Mouse (Mus musculus) right cerebral cortex, postnatal 14 days (tissue): Measurements from ENCODE around the gene Olfr738.

Experiments used
- DNase-seq: peaks from one replicate; pipeline ENCODE4 v3.0.0; 2022

Gene Olfr738

DNA sequence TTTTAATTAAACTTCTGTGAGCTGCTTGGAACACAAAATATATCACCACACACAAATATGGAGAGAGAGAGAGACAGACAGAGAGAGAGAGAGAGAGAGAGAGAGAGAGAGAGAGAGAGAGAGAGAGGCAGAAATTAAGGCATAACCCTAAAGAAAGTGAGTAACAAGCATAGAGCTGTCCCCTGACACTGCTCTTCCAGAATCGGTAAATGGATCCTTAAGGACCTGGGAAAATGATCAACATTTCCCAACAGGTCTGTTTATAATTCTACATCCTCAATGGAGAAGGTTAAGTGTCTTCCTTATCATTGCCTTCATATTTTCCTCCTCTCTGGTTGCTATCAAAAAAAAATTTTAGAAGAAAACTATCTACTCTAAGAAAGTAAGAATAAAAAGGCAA, at the start of gene Olfr738:
TSS of gene Olfr738 (plus strand) at position 301 of the 400 bp plus-strand sequence.
- DNase-seq = no peak

DNA sequence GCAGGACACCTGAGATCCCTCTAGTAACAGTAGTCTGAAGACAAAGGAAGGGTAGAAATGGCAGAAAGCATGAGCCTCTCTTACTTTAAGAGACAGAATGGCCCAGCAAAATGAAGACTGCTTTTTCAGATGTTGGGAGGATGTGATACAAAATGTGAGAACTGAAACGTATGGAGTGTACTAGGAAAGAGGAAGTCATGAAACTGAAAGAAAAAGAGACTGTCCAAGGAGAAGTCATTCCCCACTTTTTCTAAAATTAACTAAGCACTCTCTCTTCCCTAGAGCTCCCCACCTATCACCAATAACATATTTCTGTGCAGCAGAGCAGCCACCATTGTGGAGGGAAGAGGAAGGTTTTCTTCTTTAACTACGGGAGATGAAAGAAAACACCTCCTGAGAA, 49.8 kb upstream of the Olfr738 start, which contains the start of gene Tlr11:
TSS of gene Tlr11 (plus strand) at position 322 of the 400 bp plus-strand sequence.
- no peak for DNase-seq

DNA sequence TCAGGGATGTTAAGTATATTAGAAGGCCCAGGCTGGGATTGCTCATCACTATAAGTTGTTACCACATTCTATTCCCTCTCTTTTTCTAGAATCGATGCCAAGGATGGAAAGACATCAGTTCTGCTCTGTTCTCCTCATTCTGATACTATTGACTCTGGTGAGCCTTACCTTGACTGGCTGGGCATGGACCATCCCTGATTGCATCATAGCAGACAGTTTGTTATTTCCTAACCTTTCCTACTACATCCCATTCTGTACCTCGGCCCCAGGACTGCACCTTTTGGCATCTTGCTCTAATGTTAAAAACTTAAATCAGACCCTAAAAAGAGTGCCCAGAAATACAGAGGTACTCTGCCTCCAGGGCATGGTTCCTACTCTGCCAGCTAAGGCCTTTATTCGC, 46.9 kb upstream of the Olfr738 start:
- no peak for DNase-seq

DNA sequence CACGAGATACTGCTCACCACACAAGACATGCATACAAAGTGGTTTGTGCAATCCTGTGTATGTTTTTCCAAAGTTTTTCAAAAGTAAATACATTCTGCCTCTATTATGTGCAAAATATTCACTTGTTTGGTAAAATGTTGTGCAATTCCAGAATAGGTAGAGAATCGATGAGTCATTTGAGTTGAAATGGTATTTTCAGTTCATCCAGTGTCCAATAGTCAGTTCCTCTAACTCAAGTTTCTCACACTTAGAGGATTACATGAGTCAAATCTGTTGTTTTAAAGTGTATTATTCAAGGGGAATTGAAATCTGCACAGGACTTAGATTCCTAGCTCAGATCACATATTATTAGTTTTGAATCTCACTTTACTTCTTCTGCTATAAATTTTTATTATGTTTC, 43.8 kb upstream of the Olfr738 start:
- no peak for DNase-seq

DNA sequence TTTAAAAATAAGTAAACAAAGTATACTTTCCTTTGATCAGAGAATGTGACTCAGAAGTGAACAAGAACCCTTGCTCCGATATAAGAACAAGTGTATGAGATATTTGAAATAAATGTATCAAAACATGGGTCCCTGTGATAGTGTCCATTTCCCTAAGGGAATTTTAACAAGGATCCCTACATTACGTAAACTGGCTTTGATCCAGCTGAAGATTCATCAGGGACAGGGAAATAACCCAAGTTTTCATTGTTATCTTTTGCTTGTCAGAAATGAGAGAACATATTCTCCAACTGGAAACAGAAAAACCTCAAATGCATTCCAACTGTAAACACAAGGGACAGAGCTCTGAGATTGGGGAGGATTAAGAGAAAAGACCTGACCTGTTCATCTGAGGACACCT, 26.5 kb upstream of the Olfr738 start, which contains the start of gene Olfr736:
TSS of gene Olfr736 (plus strand) at position 301 of the 400 bp plus-strand sequence.
- DNase-seq = no peak

DNA sequence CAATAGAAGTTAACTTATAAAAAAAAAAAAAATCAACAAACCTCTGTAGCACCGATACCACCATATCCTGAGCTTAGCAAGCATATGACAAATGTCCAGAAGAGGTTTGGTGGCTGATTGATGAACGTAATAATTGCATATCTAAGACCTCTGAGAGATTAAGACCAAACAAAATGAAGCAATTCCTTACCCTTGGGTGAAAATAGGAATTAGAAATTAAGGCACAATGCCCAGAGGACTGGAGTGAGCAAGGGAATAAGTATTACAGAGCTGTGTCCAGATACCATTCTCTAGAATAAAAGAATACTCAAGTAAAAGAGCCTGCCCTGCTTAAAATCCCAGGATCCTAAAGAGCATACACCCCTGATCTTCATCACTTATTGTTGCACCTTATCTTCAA, 11.0 kb downstream of the Olfr738 start, which contains the start of gene Olfr739:
TSS of gene Olfr739 (plus strand) at position 301 of the 400 bp plus-strand sequence.
- DNase-seq = no peak

DNA sequence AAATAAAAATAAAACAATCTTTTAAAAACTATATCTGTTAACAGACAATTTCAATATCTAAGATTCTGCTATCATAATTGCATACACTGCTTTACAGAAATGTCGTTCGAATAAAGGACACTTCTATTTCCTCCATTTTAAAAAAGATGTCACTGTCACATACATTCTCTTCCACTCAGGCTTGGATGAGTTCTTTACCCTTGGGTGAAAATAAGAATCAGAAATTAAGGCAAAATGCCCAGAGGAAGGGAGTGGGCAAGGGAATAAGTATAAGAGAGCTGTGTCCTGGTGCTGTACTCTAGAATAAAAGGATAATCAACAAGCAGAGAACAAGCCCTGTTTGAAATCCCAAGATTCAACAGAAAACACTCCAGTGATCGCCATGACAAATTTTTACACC, 37.9 kb downstream of the Olfr738 start, which contains the start of gene Olfr740:
TSS of gene Olfr740 (plus strand) at position 301 of the 400 bp plus-strand sequence.
- DNase-seq = no peak
